Mouse (Mus musculus): ENCODE results near the gene Paox.

Paox gene

DNA sequence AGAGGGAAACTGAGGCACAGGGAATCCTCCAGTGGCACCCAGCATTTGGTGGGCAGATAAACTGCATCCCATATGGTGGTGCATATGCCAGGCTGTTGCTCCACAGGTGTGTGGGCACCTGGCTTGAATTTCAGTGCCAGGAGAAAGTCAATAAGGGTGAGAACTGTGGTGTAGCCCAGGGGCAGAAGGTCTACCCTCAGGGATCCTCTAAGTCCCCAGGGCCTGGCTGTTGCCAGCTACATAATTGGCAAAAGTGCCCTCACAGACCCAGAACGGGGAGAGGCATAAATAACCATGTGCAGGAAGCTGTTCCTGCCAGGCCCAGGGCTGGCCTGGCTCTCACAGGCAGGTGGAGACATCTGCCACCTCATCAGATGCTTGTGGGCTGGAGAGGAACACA is 57.3 kb downstream of the Paox start, which contains the start of gene Olfr523:
Gene Olfr523, plus strand, starts transcription at position 282 of the 400 bp plus-strand sequence.
- DNase-seq: peak; percentile 46 to 48

- no peak for DNase-seq
Observed at GRCm38 (mm10) chr7:140179176-140179575, 63.6 kb downstream of the Paox start.

- no peak for DNase-seq
Observed at GRCm38 (mm10) chr7:140180692-140181091, 65.1 kb downstream of the Paox start.

DNA sequence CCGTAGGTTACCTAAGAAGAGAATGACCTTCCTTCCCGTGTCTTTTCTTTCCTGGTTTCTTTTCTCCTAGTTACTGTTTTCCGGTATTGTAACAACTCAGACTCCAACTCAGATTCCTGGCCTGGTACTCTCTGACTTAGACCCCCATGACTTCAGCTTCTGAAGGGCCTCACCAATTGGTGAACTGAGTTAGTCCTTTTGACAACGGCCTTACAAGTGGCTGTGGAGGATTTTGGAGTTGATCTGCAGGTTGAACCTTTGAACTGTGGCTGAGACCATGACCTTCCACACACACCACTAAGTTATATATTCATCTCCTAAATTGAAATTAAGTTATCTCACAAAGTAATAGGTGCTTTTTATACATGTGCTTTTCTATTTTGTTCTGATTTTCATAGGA is 68.6 kb downstream of the Paox start:
- no peak for DNase-seq
